Mouse (Mus musculus) lung, postnatal 14 days (tissue): ENCODE measurements around the gene Gm136.

Experiments
- DNase-seq: peaks from one replicate; pipeline ENCODE4 v3.0.0; 2021

The Gm136 gene

GRCm38 (mm10) chr4:34708127-34708526 is 47.9 kb downstream of the Gm136 start:
- no peak for DNase-seq

- DNase-seq, result no peak
Measured at GRCm38 (mm10) chr4:34707248-34707647, 48.8 kb downstream of the Gm136 start.

DNA sequence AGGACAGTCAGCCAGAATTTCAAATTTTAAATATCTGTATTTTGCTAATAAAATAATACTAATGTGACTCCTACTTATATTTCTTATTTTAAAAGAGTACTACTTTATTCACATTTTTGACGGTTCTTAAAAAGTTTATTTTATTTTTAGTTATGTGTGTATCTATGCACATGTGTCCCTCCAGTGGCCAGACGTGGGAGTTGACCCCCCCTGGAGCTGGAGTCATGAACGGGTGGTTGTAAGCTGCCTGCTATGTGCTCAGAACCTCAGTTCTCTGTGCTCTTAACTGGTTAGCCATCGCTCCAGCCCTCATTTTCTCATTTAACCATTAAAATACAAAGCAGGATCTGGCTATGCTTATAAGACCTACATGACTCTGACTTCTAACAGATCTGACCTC is 53.0 kb downstream of the Gm136 start:
- no peak for DNase-seq

DNA sequence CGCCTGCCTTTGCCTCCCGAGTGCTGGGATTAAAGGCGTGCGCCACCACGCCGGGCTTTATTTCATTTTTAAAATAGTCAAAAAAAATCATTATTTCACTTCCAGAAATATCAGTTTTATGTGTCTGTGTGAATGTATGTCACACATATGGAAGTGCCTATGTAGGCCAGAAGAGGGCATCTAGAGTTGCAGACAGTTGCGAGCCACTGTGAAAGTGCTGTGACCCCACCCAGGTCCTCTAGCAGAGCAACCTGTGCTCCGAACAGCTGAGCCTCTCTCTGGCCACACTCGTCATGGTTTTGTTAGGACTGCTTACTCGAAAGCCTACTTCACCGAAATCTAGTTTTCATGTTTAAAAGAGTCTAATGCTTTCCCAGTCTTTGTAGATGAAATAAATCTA is 53.8 kb downstream of the Gm136 start:
- no peak for DNase-seq

DNA sequence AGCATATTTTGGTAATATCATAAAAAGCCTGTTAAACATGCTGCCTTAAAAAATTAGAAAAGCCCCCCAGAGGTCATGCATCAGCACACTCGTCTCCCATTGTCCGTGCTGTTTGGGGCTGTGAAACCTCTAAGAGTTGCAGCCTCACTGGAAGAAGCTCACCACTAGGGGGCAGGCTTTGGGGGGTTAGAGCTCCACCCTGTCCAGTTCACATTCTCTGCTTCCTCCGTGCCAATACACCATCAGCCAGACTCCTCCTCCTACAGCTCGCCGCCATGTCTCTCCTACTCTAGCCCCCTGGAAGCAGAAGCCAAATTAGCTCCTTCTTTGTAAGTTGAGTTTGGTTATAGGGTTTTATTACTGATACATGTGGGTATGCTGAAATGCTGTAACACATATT is 54.5 kb downstream of the Gm136 start:
- peak; percentile 79 for DNase-seq
